In the genomic region with DNA sequence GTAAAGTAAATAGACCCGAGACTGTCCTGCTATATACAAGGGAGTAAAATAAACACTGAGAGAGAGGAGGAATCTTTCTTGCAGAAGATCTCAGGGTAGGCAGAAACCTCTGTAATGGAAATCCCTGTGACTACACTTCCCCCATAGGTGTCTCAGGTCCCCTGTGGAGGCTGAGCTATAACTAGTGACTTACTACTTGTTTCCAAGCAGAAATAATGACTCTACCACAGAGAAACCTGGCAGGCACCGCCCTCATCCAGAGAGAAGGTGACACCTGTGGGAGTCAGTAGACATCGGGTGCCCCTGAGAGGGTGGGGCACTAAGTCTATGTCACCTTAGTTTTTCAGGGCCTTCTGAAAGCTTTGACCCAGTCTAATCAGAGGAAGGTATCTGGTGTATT, we compare ENCODE assay signal across 19 mouse cellular contexts. TPM values are rescaled to one million over a fixed set of nuclear protein-coding genes. Genes with fewer than 3 reads are reported as not detected.
"Had no signal": no experiment of that assay in that cellular context is flagged by ENCODE, and none has a peak within 500 bp of the region (broad histone marks: within the 10 kb centered on the region; RNA-seq: fewer than 3 reads in every experiment).

No protein-coding gene starts in this region.

- DNase-seq: lung, adult 18-20 months; lung, postnatal 14 days; lung, postnatal 36 days; right cerebral cortex, postnatal 14 days; spleen, adult 18-20 months; thymus, adult 2 months; thymus, postnatal 25 days; thymus, postnatal 4 days had no signal

- H3K4me2 ChIP-seq: lung, embryonic 15.5 days; midbrain, embryonic 11.5 days; midbrain, embryonic 13.5 days; midbrain, embryonic 15.5 days; neural tube, embryonic 12.5 days had no signal

- H3K9me3 ChIP-seq: lung, embryonic 15.5 days; megakaryocyte, embryonic 14.5 days; midbrain, embryonic 13.5 days; midbrain, embryonic 15.5 days; neural tube, embryonic 12.5 days had no signal

- H3K27me3 ChIP-seq: lung, embryonic 15.5 days; midbrain, embryonic 13.5 days; midbrain, embryonic 15.5 days; neural tube, embryonic 12.5 days had no signal

- H3K4me3 ChIP-seq: lung, embryonic 15.5 days; megakaryocyte, embryonic 14.5 days; midbrain, embryonic 13.5 days; midbrain, embryonic 15.5 days; neural tube, embryonic 12.5 days had no signal

- ATAC-seq: lung, postnatal 0 days; midbrain, embryonic 13.5 days; midbrain, embryonic 15.5 days had no signal

- H3K27ac ChIP-seq: liver, embryonic 14.5 days; lung, embryonic 15.5 days; macrophage; midbrain, embryonic 13.5 days; midbrain, embryonic 15.5 days; neural tube, embryonic 12.5 days had no signal

- H3K9ac ChIP-seq: liver, embryonic 14.5 days; lung, embryonic 15.5 days; midbrain, embryonic 13.5 days; midbrain, embryonic 15.5 days; neural tube, embryonic 12.5 days had no signal

- H3K4me1 ChIP-seq: neural tube, embryonic 12.5 days had no signal

- H3K36me3 ChIP-seq: lung, embryonic 15.5 days; midbrain, embryonic 13.5 days; midbrain, embryonic 15.5 days; neural tube, embryonic 12.5 days had no signal

RNA-seq across cellular contexts. Expression of gene Fhad1, which starts 18.0 kb away (rescaled TPM):
- total RNA-seq: neutrophil, adult 5-6 weeks had no signal
- polyA plus RNA-seq: liver, embryonic 16.5 days had no signal
